Mouse (Mus musculus): ENCODE measurements around the gene Tbl3. TPM values are rescaled to one million over a fixed set of nuclear protein-coding genes. Genes with fewer than 3 reads are reported as not detected.
"Not testable (repeated sequence)": the region's sequence is repeated elsewhere in the genome, so short reads cannot be mapped to it uniquely, and the experiment has no call there.

Gene Tbl3
- total and polyA plus RNA-seq, 3 experiments = 27.9 to 63.2 (median 41.1) TPM

DNA sequence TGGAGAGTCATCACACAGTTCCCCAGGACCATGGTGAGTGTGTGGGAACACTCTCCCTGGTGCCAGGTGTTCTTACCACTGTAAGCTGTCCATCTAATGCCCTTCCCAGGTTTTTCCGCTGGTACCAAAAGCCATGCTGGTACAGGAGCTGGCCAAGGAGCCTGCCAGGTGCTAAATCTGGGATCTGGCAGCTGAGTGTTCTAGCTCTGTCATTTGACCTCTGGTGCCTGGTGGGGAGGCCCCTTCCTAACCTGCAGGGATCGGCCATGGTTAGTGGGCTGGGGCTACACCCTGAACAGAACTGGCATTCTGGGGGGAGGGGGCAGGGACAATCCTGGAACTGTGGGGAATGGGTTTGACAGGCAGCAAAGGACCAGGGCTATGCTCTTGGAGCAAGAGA lies 20.2 kb upstream of the Tbl3 start, which contains the start of gene Rpl3l:
Gene Rpl3l (plus strand): TSS at position 203 of the 400 bp plus-strand sequence.
- DNase-seq = no peak

- no peak for DNase-seq
Observed at GRCm38 (mm10) chr17:24725637-24726390, 18.4 kb upstream of the Tbl3 start.

DNA sequence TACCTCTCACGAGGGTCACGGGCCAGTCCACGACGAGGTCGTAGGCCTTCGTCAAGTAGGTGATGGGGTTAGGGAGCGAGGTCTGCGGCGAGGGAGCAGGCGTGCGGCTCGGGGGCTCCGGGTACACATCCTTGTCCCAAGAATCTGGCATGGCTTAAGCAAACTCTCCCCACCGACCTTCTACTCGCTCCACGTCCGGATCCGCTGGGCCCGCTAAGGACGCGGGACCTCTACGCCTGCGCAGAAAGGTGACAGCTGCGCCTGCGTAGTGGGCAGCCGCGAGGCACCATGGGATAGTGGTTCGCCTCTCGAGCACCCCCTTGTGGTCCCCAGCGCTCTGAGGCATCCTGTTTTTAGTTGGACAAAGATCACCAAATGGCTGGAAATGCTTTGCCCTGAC lies 16.7 kb upstream of the Tbl3 start, which contains the start of gene Ndufb10:
Gene Ndufb10 (minus strand): TSS at position 295 of the 400 bp plus-strand sequence.
- peak; percentile 95 for DNase-seq

DNA sequence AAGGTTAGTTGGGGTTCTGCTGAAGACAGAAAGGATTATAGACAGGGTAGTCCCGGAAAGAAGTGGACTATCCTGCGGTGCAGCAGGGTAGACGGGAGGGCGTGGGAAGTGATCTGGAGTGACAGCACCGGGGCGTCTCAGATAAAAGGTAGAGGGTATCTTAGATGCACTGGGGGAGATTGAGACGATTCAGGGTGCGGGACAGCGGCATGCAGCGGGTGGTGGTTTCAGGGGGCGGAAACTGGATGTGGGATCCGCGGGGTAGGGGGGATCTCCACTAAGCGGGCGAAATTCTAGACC lies 16.4 kb upstream of the Tbl3 start:
- no peak for DNase-seq

- no peak for DNase-seq
Observed at GRCm38 (mm10) chr17:24723122-24723880, 15.8 kb upstream of the Tbl3 start.

DNA sequence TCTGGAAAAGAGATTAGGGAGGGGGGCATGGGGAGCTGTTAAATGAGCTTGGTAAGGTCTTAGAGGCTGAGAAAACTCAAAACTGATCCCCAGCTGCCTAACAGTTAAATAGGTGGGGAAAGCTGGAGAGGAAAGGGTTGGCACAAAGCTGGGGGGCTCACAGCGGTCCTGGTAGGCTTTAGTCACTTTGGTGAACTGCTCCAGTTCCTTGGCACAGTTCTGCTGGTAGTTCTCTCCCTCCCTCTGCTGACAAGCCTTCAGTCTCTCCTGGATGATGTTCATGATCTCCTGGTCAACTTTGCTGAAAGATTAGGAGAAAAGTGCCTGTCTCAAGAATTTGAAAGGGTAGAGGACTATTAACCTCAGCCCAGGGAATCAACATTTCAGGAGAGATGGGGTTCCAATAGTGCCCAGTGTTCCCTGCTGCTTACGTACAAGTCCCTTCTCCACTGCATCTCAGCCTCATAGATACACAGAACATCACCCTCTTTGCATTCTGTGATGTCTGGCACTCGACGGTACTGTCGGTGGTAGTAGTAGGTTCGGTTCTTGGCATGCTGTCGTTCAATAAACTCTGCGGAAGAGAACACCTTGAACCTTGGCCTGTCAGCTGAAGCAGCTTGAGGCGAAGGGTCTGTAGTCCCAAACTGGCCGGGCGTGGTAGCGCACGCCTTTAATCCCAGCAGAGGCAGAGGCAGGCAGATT lies 14.9 kb upstream of the Tbl3 start:
- no peak for DNase-seq

DNA sequence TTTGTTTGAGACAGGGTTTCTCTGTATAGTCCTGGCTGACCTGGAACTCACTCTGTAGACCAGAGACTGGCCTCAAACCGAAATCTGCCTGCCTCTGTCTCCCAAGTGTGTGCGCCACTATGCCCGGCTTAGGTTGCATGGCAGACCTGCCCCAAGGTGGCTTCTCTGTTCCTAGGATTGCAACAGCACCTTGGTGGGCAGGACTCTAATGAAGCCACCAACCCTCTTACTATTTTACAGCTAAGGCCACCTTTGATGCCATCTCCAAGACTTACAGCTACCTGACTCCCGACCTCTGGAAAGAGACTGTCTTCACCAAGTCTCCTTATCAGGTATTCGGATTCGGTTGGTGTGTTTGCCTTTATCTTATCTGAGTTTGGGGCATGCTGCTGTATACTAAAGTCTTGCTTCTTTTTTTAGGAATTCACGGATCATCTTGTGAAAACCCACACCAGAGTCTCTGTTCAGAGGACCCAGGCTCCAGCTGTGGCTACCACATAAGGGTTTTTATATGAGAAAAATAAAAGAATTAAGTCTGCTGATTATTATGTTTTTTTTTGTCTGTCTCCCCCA lies 14.0 kb upstream of the Tbl3 start:
- DNase-seq = not testable (repeated sequence)

DNA sequence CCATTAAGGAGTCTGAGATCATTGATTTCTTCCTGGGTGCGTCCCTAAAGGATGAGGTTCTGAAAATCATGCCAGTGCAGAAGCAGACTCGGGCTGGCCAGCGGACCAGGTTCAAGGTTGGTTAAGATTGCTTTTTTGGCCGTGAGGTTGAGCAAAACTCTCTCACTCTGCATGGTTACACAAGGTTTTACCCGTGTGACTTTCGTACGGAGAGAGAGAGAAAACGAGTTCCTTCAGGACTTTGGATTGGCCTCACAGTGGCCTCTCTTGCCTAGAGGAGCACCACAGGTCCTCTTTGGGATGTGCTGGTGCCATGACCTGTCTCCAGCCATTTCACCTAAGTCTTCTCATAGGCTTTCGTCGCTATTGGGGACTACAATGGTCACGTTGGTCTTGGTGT lies 13.2 kb upstream of the Tbl3 start:
- DNase-seq = not testable (repeated sequence)

GRCm38 (mm10) chr17:24719494-24720222 lies 12.2 kb upstream of the Tbl3 start:
- peak; percentile 98 for DNase-seq

GRCm38 (mm10) chr17:24718938-24719337 lies 11.5 kb upstream of the Tbl3 start:
- not testable (repeated sequence) for DNase-seq

- no peak for DNase-seq
Observed at GRCm38 (mm10) chr17:24717943-24718342, 10.5 kb upstream of the Tbl3 start, which contains the start of the genes Rnf151 and Rps2. Gene Rnf151, minus strand, starts transcription at chr17:24718063. Gene Rps2, plus strand, starts transcription at chr17:24718116.

DNA sequence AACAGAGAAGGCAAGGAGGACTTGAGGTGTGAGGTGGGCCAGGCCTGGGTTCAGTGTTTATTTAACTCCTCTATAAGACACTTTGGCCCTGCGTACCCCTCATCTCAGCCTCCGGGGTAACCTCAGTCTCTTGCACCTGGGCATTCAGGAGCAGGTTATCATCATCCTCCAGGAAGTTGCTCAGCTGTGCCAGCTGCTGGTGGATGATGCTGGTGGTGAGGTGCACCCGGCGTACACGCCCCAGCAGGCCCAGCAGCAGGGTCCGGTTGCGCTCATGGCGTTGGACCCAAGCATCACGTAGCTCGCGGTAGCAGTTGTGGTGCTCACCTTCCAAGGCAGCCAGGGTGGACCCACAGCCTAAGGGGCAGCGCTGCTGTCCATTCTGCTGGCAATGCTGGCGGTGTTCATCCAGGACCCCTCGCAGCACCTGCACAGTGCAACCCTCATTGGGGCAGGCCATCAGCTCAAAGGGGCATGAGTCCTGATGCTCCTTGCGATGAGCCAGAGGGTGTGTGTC lies 8.8 kb upstream of the Tbl3 start:
- no peak for DNase-seq

DNA sequence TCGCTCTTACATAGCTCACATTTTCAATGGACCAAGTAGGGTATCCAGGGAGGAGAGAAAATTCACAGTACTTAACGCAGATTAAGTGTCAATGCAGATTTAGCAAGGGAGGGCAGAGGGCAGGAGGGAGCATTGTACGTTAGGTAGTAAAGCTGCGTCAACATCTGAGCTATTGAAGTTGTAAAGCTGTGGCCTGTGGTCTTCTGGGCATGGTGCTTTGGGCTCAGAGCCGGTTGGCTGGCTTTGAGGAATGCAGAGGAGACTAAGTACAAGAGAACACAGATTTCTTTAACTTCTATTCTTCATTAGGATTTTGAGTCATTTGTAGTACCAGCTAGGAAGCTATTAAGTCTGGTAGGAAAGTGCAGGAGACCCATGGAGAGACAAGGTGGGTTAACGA lies 8.1 kb upstream of the Tbl3 start:
- no peak for DNase-seq

DNA sequence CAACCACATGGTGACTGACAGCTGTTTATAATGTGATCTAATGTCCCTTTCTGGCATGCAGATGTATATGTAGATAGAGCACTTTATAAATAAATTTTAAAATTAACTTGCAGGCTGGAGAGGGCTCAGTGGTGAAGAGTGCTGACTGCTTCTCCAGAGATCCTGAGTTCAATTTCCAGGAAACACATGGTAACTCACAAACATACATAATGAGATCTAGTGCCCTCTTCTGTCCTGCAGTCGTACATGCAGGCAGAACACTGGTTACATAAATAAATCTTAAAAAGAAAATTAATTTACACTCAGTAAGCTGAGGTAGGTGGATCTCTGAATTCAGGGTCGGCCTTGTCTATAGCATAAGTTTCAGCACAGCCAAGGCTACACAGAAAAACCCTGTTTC lies 1.2 kb upstream of the Tbl3 start:
- DNase-seq = no peak

DNA sequence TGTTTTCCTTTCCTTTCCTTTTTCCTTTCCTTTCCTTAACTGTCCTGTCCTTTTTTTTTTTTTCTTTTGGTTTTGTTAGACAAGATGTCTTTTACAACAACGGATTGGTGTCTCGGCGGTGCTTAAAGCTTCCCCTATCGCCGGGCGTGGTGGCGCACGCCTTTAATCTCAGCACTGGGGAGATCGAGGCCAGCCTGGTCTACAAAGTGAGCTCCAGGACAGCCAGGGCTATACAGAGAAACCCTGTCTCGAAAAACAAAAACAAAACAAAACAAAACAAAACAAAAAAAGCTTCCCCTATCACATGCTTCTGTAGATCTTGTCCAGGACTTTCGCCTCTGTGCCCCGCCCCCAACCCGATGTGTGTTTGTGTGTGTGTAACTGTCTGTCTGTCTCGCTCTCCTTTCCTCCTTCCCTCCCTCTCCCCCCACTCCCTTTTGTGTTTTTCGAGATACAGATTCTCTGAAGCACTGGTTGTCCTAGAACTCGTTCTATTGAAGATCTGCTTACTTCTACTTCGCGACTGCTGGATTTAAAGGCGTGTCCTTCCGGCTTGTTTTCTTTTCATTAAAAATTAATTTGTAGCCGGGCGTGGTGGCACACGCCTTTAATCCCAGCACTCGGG lies 453 bp upstream of the Tbl3 start:
- DNase-seq = no peak

GRCm38 (mm10) chr17:24705821-24706220 lies 1.6 kb downstream of the Tbl3 start:
- no peak for DNase-seq

GRCm38 (mm10) chr17:24701251-24701650 lies 6.2 kb downstream of the Tbl3 start:
- no peak for DNase-seq

- no peak for DNase-seq
Observed at GRCm38 (mm10) chr17:24699473-24699872, 8.0 kb downstream of the Tbl3 start.

GRCm38 (mm10) chr17:24698715-24699114 lies 8.7 kb downstream of the Tbl3 start:
- DNase-seq = no peak

DNA sequence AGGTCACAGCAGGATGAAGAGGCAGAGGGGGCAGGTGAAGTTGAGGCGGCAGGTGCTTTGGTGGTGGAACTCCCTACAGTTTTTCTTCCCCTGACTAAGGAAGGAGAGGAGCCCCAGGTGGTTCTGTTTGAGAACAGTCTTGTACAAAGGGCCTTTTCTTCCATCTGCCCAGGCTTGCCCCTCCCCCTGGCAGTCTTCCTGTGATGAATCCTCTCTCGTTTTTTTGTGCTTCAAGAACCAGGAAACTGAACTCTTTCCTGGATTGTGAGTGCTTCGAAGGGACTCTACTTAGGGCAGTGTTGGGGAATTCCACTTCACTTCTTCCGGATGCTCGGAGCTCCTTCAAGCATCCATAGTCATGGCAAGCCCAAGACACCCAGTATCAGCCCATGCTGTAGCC lies 9.5 kb downstream of the Tbl3 start:
- DNase-seq = no peak
